Mouse (Mus musculus) liver, adult 2 months (tissue): ENCODE results near the gene Sh3bp2.

ENCODE experiments used
- CTCF ChIP-seq: fragments of 200-500 bp; IDR thresholded peaks from 2 replicates; pipeline ENCODE4 v1.5.1; 2011; ENCODE audit warnings: low read depth, low read length, control low read depth
- POLR2A ChIP-seq: fragments of 200-500 bp; IDR thresholded peaks from 2 replicates; pipeline ENCODE4 v1.6.1; 2011; ENCODE audit warnings: low read length, control low read depth; ENCODE audit not compliant: insufficient read depth; ENCODE audit errors: extremely low read depth

GRCm38 (mm10) chr5:34524511-34524910 lies 1.1 kb upstream of the Sh3bp2 start:
- TF ChIP-seq POLR2A (no peak), CTCF (no peak)
